Mouse (Mus musculus): ENCODE measurements around the gene Ntm. TPM values are rescaled to one million over a fixed set of nuclear protein-coding genes. Genes with fewer than 3 reads are reported as not detected.

Ntm gene
- total and polyA plus RNA-seq, 2 experiments from 2014 or later = 162 to 235 TPM

GRCm38 (mm10) chr9:29410284-29410683 is 552.7 kb downstream of the Ntm start:
- Histone ChIP-seq H3K4me2 (ENCODE audit: low read depth) (peak overlapping the region; percentile 89), H3K9me3 (ENCODE audit: low read length) (no peaks in the 10 kb centered on the region), H3K27me3 (ENCODE audit: insufficient read depth, low read length) (no peaks in the 10 kb centered on the region), H3K27ac (ENCODE audit: low read depth, low read length) (no peak overlapping the region), H3K4me1 (ENCODE audit: insufficient read depth) (peaks cover 5% of the 10 kb centered on the region; the same call in 1 of the 2 replicates), H3K36me3 (ENCODE audit: insufficient read depth) (no peaks in the 10 kb centered on the region), H3K4me3 (ENCODE audit: low read depth, low read length) (peak overlapping the region; percentile 57), H3K9ac (no peak overlapping the region)
- no peak for DNase-seq
- TF ChIP-seq CTCF (IDR thresholded peaks at IDR 0.05; ENCODE audit: low read depth) = no peak
- 77% methylated on average over 6 of the region's 6 CpGs for WGBS
- ATAC-seq = no peak

- 60% methylated on average over 8 of the region's 8 CpGs for WGBS
Measured at GRCm38 (mm10) chr9:29409216-29409907, 553.6 kb downstream of the Ntm start.

GRCm38 (mm10) chr9:29407954-29408353 is 555.0 kb downstream of the Ntm start:
- no peaks in the 10 kb centered on the region for H3K27me3 ChIP-seq (ENCODE audit: insufficient read depth, low read length)
- no peaks in the 10 kb centered on the region for H3K36me3 ChIP-seq (ENCODE audit: insufficient read depth)
- H3K4me1 ChIP-seq (ENCODE audit: insufficient read depth) = peaks cover 5% of the 10 kb centered on the region; the same call in 1 of the 2 replicates
- ATAC-seq = no peak
- no peak overlapping the region for H3K9ac ChIP-seq
- no peak overlapping the region for H3K27ac ChIP-seq (ENCODE audit: low read depth, low read length)
- H3K4me3 ChIP-seq (ENCODE audit: low read depth, low read length) = no peak overlapping the region
- no peak overlapping the region for H3K4me2 ChIP-seq (ENCODE audit: low read depth)
- no peak for DNase-seq
- peak; percentile 45 for TF ChIP-seq CTCF (IDR thresholded peaks at IDR 0.05; ENCODE audit: low read depth)
- H3K9me3 ChIP-seq (ENCODE audit: low read length) = no peaks in the 10 kb centered on the region

More at GRCm38 (mm10) chr9:29409216-29409907, 553.6 kb downstream of the Ntm start:
- no peaks in the 10 kb centered on the region for H3K9me3 ChIP-seq (ENCODE audit: low read length)
- H3K4me3 ChIP-seq (ENCODE audit: low read depth, low read length) = no peak overlapping the region; the same call in 1 of the 2 replicates
- H3K4me2 ChIP-seq (ENCODE audit: low read depth) = peak overlapping the region; percentile 89
- DNase-seq (peak; percentile 71), ATAC-seq (no peak)
- peaks cover 5% of the 10 kb centered on the region; the same call in 1 of the 2 replicates for H3K4me1 ChIP-seq (ENCODE audit: insufficient read depth)
- H3K36me3 ChIP-seq (ENCODE audit: insufficient read depth) = no peaks in the 10 kb centered on the region
- peak; percentile 85 for TF ChIP-seq CTCF (IDR thresholded peaks at IDR 0.05; ENCODE audit: low read depth)
- no peaks in the 10 kb centered on the region for H3K27me3 ChIP-seq (ENCODE audit: insufficient read depth, low read length)
- H3K9ac ChIP-seq = no peak overlapping the region
- H3K27ac ChIP-seq (ENCODE audit: low read depth, low read length) = no peak overlapping the region

GRCm38 (mm10) chr9:29406973-29407372 is 556.0 kb downstream of the Ntm start:
- no peak overlapping the region for H3K27ac ChIP-seq (ENCODE audit: low read depth, low read length)
- DNase-seq (no peak), ATAC-seq (no peak)
- TF ChIP-seq CTCF (IDR thresholded peaks at IDR 0.05; ENCODE audit: low read depth) = no peak
- 92% methylated on average over 2 of the region's 2 CpGs for WGBS
- no peak overlapping the region for H3K9ac ChIP-seq
- H3K9me3 ChIP-seq (ENCODE audit: low read length) = no peaks in the 10 kb centered on the region
- no peak overlapping the region for H3K4me3 ChIP-seq (ENCODE audit: low read depth, low read length)
- no peaks in the 10 kb centered on the region for H3K36me3 ChIP-seq (ENCODE audit: insufficient read depth)
- peaks cover 5% of the 10 kb centered on the region; the same call in 1 of the 2 replicates for H3K4me1 ChIP-seq (ENCODE audit: insufficient read depth)
- no peak overlapping the region for H3K4me2 ChIP-seq (ENCODE audit: low read depth)
- H3K27me3 ChIP-seq (ENCODE audit: insufficient read depth, low read length) = no peaks in the 10 kb centered on the region

- no peak for ATAC-seq
- H3K4me3 ChIP-seq (ENCODE audit: low read depth, low read length) = no peak overlapping the region
- H3K27me3 ChIP-seq (ENCODE audit: insufficient read depth, low read length) = no peaks in the 10 kb centered on the region
- no peak overlapping the region for H3K9ac ChIP-seq
- H3K36me3 ChIP-seq (ENCODE audit: insufficient read depth) = no peaks in the 10 kb centered on the region
- H3K4me2 ChIP-seq (ENCODE audit: low read depth) = no peak overlapping the region
- no peak for TF ChIP-seq CTCF (IDR thresholded peaks at IDR 0.05; ENCODE audit: low read depth)
- no peak overlapping the region for H3K27ac ChIP-seq (ENCODE audit: low read depth, low read length)
- H3K4me1 ChIP-seq (ENCODE audit: insufficient read depth) = peaks cover 1% of the 10 kb centered on the region; the same call in 1 of the 2 replicates
- WGBS = 92% methylated on average over 1 of the region's 1 CpGs
- H3K9me3 ChIP-seq (ENCODE audit: low read length) = no peaks in the 10 kb centered on the region
- no peak for DNase-seq
Measured at GRCm38 (mm10) chr9:29406046-29406445, 556.9 kb downstream of the Ntm start.

- 80% methylated on average over 8 of the region's 8 CpGs for WGBS
- no peak overlapping the region for H3K4me2 ChIP-seq (ENCODE audit: low read depth)
- TF ChIP-seq CTCF (IDR thresholded peaks at IDR 0.05; ENCODE audit: low read depth) = no peak
- no peaks in the 10 kb centered on the region for H3K4me1 ChIP-seq (ENCODE audit: insufficient read depth)
- H3K27me3 ChIP-seq (ENCODE audit: insufficient read depth, low read length) = no peaks in the 10 kb centered on the region; the same call in 1 of the 2 replicates
- no peaks in the 10 kb centered on the region for H3K9me3 ChIP-seq (ENCODE audit: low read length)
- DNase-seq (no peak), ATAC-seq (no peak)
- no peaks in the 10 kb centered on the region for H3K36me3 ChIP-seq (ENCODE audit: insufficient read depth)
- H3K4me3 ChIP-seq (ENCODE audit: low read depth, low read length) = no peak overlapping the region
- H3K27ac ChIP-seq (ENCODE audit: low read depth, low read length) = no peak overlapping the region
- no peak overlapping the region for H3K9ac ChIP-seq
Measured at GRCm38 (mm10) chr9:29400151-29400550, 562.8 kb downstream of the Ntm start.

GRCm38 (mm10) chr9:29396101-29396500 is 566.8 kb downstream of the Ntm start:
- H3K9me3 ChIP-seq (ENCODE audit: low read length) = no peaks in the 10 kb centered on the region
- DNase-seq = no peak
- 91% methylated on average over 5 of the region's 5 CpGs for WGBS
- H3K27ac ChIP-seq (ENCODE audit: low read depth, low read length) = no peak overlapping the region
- no peaks in the 10 kb centered on the region; the same call in 1 of the 2 replicates for H3K27me3 ChIP-seq (ENCODE audit: insufficient read depth, low read length)
- no peaks in the 10 kb centered on the region for H3K36me3 ChIP-seq (ENCODE audit: insufficient read depth)
- H3K4me1 ChIP-seq (ENCODE audit: insufficient read depth) = peaks cover 4% of the 10 kb centered on the region; the same call in 1 of the 2 replicates
- no peak overlapping the region for H3K9ac ChIP-seq
- TF ChIP-seq CTCF (IDR thresholded peaks at IDR 0.05; ENCODE audit: low read depth) = no peak
- no peak for ATAC-seq
- H3K4me3 ChIP-seq (ENCODE audit: low read depth, low read length) = no peak overlapping the region
- H3K4me2 ChIP-seq (ENCODE audit: low read depth) = no peak overlapping the region
